ENCODE assay signal across 8 mouse cellular contexts in genomic region chr10:88390096-88390790, GRCm38 (mm10). TPM values are rescaled to one million over a fixed set of nuclear protein-coding genes. Genes with fewer than 3 reads are reported as not detected.
DNase-seq lines count a peak whose midpoint lies in the region; ATAC-seq and TF ChIP-seq lines count a peak whose summit lies in the region.

No protein-coding gene starts in this region.

- 55% methylated on average over 10 of the region's 10 CpGs for WGBS in intestine, embryonic 15.5 days

- H3K36me3 ChIP-seq in intestine, embryonic 15.5 days: no peaks in the 10 kb centered on the region

- no peak overlapping the region for H3K4me3 ChIP-seq in intestine, embryonic 15.5 days (replicated peaks)
- H3K4me3 ChIP-seq in left cerebral cortex, adult 2 months: no peak overlapping the region

- no peak for TF ChIP-seq CTCF in left cerebral cortex, adult 2 months (IDR thresholded peaks at IDR 0.05)

- intact Hi-C loops in left cerebral cortex, adult 2 months (cut with DNase I): no loop called here

- H3K9ac ChIP-seq in intestine, embryonic 15.5 days: no peak overlapping the region

- no peak overlapping the region for H3K4me2 ChIP-seq in intestine, embryonic 15.5 days (replicated peaks)

- no peaks in the 10 kb centered on the region for H3K9me3 ChIP-seq in intestine, embryonic 15.5 days

- no peaks in the 10 kb centered on the region for H3K27me3 ChIP-seq in intestine, embryonic 15.5 days (replicated peaks)

- ATAC-seq in intestine, embryonic 15.5 days: peak; percentile 13; the same call in 1 of the 2 replicates
- ATAC-seq in megakaryocyte progenitor cell, adult 5-6 weeks (replicated peaks; ENCODE audit: poor library complexity): peak; percentile 64

- DNase-seq in adrenal gland, postnatal 10 days: peak; percentile 56
- DNase-seq in adrenal gland, postnatal 25 days: no peak
- DNase-seq in CD4-positive, CD25-positive, alpha-beta regulatory T cell, adult 2 months (ENCODE audit: low read depth, low spot score): peak; percentile 33
- no peak for DNase-seq in retina, embryonic 14.5 days (ENCODE audit: low spot score)
- no peak for DNase-seq in embryo, embryonic 10.5 days (ENCODE audit: low spot score)
- DNase-seq in left cerebral cortex, adult 2 months (ENCODE audit: extremely low spot score in 1 of 2, low spot score in 2 of 2): no peak

- peaks cover 9% of the 10 kb centered on the region; the same call in 1 of the 2 replicates for H3K4me1 ChIP-seq in intestine, embryonic 15.5 days (replicated peaks)

- no peak overlapping the region for H3K27ac ChIP-seq in intestine, embryonic 15.5 days
- no peak overlapping the region for H3K27ac ChIP-seq in left cerebral cortex, adult 2 months

RNA-seq across cellular contexts. Expression of gene Gnptab, which starts 11.3 kb away (rescaled TPM):
- total RNA-seq in adrenal gland, postnatal 10 days (2021): 10 to 100 TPM; 20.0 to 33.8 TPM
- 29.8 and 38.2 TPM in 2 replicates for total RNA-seq in adrenal gland, postnatal 25 days (2021)
- 15.9 and 16.3 TPM in 2 replicates for polyA plus RNA-seq in intestine, embryonic 15.5 days (2015; fragmentation: Nextera tagmentation; extraction: Ambion mirVana)
- total RNA-seq in megakaryocyte progenitor cell, adult 5-6 weeks (2015): 117 and 142 TPM in 2 replicates
- 48.7 and 58.3 TPM in 2 replicates for total RNA-seq in megakaryocyte progenitor cell, adult 5-6 weeks (2017)
- total RNA-seq in left cerebral cortex, adult 2 months (2021): 10 to 100 TPM; 66.9 to 73.3 TPM

RNA-seq across cellular contexts. Expression of gene Dram1, which starts 11.4 kb away (rescaled TPM):
- 1 to 10 TPM; 5.0 to 6.5 TPM for total RNA-seq in adrenal gland, postnatal 10 days (2021)
- 7.4 and 7.9 TPM in 2 replicates for total RNA-seq in adrenal gland, postnatal 25 days (2021)
- 3.8 and 4.1 TPM in 2 replicates for polyA plus RNA-seq in intestine, embryonic 15.5 days (2015; fragmentation: Nextera tagmentation; extraction: Ambion mirVana)
- total RNA-seq in megakaryocyte progenitor cell, adult 5-6 weeks (2015): 38.5 and 45.3 TPM in 2 replicates
- 26.8 and 33.4 TPM in 2 replicates for total RNA-seq in megakaryocyte progenitor cell, adult 5-6 weeks (2017)
- total RNA-seq in left cerebral cortex, adult 2 months (2021): 1 to 10 TPM; 1.1 to 1.2 TPM

Comparison
In these comparisons a context has a peak if more than half of its experiments do, and no peak if none do; other contexts are left out.
1. DNase-seq: peak in adrenal gland, postnatal 10 days (single experiment) and CD4-positive, CD25-positive, alpha-beta regulatory T cell, adult 2 months (single experiment); none in adrenal gland, postnatal 25 days (single experiment), retina, embryonic 14.5 days (single experiment), embryo, embryonic 10.5 days (single experiment) and left cerebral cortex, adult 2 months (0 of 2).